Mouse (Mus musculus) intestine, postnatal 0 days (tissue): ENCODE results near the gene Sept14. TPM values are rescaled to one million over a fixed set of nuclear protein-coding genes. Genes with fewer than 3 reads are reported as not detected.

ENCODE experiments used
- ATAC-seq: fragments of 200-750 bp; cut with Nextera tagmentation; 2 replicates; pipeline ENCODE4 v1.8.0; 2017; ENCODE audit warnings: mild to moderate bottlenecking, moderate TSS enrichment, moderate library complexity
- H3K27ac ChIP-seq: fragments of 300-500 bp; sonication (generic); 2 replicates; pipeline ENCODE4 v1.5.1; 2014; ENCODE audit warnings: mild to moderate bottlenecking, low read depth, low read length, moderate library complexity
- H3K27me3 ChIP-seq: fragments of 300-500 bp; sonication (generic); replicated peaks from 2 replicates; pipeline ENCODE4 v1.6.1; 2014; ENCODE audit warnings: low read length, mixed read lengths; ENCODE audit not compliant: control insufficient read depth, insufficient read depth
- H3K36me3 ChIP-seq: fragments of 300-500 bp; sonication (generic); 2 replicates; pipeline ENCODE4 v1.6.1; 2014; ENCODE audit warnings: mild to moderate bottlenecking, moderate library complexity; ENCODE audit not compliant: control insufficient read depth, insufficient read depth
- H3K4me1 ChIP-seq: fragments of 300-500 bp; sonication (generic); replicated peaks from 2 replicates; pipeline ENCODE4 v1.6.1; 2014; ENCODE audit warnings: antibody characterized with exemption, low read length, mixed read lengths; ENCODE audit not compliant: control insufficient read depth, insufficient read depth
- H3K4me2 ChIP-seq: fragments of 300-500 bp; sonication (generic); replicated peaks from 2 replicates; pipeline ENCODE4 v1.6.1; 2014; ENCODE audit warnings: low read depth, mild to moderate bottlenecking, moderate library complexity
- H3K4me3 ChIP-seq: fragments of 300-500 bp; sonication (generic); 2 replicates; pipeline ENCODE4 v1.5.1; 2014; ENCODE audit warnings: low read depth, low read length
- H3K9ac ChIP-seq: fragments of 300-500 bp; sonication (generic); 2 replicates; pipeline ENCODE4 v1.6.1; 2014; ENCODE audit warnings: mild to moderate bottlenecking, low read depth, low read length
- H3K9me3 ChIP-seq: fragments of 300-500 bp; sonication (generic); 2 replicates; pipeline ENCODE4 v1.6.1; 2016; ENCODE audit warnings: mixed run types; ENCODE audit not compliant: control insufficient read depth
- CTCF ChIP-seq: sonication (generic); IDR thresholded peaks from 2 replicates; pipeline ENCODE4 v1.5.1; 2016; ENCODE audit warnings: low read depth, mild to moderate bottlenecking, control low read depth, antibody characterized with exemption, moderate library complexity
- WGBS: fragments of 180-500 bp; shearing (Covaris S2); extraction: QIAGEN DNeasy Blood & Tissue Kit; methylation state at CpG from one replicate; pipeline ENCODE4 v1.1.7; 2014; 5-methylcytosine and 5-hydroxymethylcytosine counted together
- polyA plus RNA-seq: library from polyadenylated mRNA; unstranded; fragments of >200 nt; fragmentation: Nextera tagmentation; extraction: Ambion mirVana; gene quantifications from 2 replicates; pipeline ENCODE4 v1.2.1, GENCODE M21; 2015

The Sept14 gene
- polyA plus RNA-seq, 1 experiment from 2014 or later = not detected

DNA sequence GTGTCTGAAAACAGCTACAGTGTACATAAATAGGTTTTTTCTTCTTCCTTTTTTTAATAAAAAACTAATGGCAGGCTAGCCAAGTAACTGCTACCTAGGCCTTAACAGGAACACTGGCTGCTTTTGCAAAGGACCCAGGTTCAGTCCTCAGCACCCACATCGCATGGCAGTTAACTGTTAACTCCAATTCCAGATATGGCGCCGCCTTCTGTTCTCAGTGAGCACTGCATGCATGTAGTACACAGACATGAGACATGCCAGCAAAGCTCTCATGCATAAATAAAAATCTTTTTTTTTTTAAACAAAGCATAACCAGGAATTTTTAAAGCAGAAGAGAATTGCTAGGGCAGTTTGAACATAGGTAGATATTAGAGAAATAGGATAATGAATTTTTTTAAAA, 11.9 kb upstream of the Sept14 start:
- ATAC-seq = no peak
- Histone ChIP-seq H3K9me3 (no peaks in the 10 kb centered on the region), H3K4me3 (no peak overlapping the region), H3K9ac (no peak overlapping the region), H3K27me3 (no peaks in the 10 kb centered on the region), H3K4me1 (peaks cover 12% of the 10 kb centered on the region; the same call in 1 of the 2 replicates), H3K4me2 (no peak overlapping the region), H3K27ac (no peak overlapping the region), H3K36me3 (peaks cover 27% of the 10 kb centered on the region; the same call in 1 of the 2 replicates)
- 87% methylated on average over 3 of the region's 3 CpGs for WGBS
- peak; percentile 37 for TF ChIP-seq CTCF

- Histone ChIP-seq H3K4me1 (peaks cover 5% of the 10 kb centered on the region; the same call in 1 of the 2 replicates), H3K9me3 (no peaks in the 10 kb centered on the region), H3K4me3 (no peak overlapping the region), H3K27ac (no peak overlapping the region), H3K36me3 (peaks cover 27% of the 10 kb centered on the region; the same call in 1 of the 2 replicates), H3K4me2 (no peak overlapping the region), H3K9ac (no peak overlapping the region), H3K27me3 (no peaks in the 10 kb centered on the region)
- TF ChIP-seq CTCF = peak; percentile 44
- ATAC-seq = no peak
- WGBS = 75% methylated on average over 9 of the region's 9 CpGs
Measured at GRCm38 (mm10) chr5:129717016-129717415, 8.7 kb upstream of the Sept14 start.

DNA sequence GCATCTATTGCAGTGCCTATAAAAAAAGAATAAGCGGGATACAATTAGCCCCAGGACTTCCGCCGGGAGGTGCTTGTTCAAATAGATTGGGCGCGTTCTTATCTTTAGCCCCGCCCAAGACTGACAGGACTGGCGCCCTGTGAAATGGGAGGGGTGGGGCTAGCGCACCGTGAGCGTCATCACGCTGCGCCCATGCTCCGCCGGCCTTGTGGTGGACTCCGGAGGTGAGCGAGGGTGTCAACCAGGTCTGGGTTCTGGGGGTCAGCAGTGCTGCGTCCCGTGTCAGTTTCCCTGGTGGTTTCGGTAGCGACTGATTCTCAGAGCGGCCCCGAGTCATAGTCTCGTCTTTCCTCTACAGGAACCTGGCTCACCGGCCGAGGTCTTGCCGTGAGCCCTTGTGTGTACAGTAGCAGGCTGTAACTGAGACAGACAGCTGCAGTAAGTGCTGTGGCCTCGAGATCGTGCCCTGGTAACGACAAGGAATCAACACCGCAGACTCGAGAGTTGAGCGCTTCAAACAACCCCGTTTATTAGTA, 7.1 kb upstream of the Sept14 start, which contains the start of gene Mrps17:
Gene Mrps17, plus strand, starts transcription at position 172 of the 536 bp plus-strand sequence.
- peak within 1 kb of the TSS; percentile 61 for H3K4me3 ChIP-seq
- H3K9ac ChIP-seq = peak within 1 kb of the TSS; percentile 61
- 0 out of 2 replicates have a peak, but pooled peaks have one; percentile 16 for TF ChIP-seq CTCF
- ATAC-seq = peak; percentile 97
- peaks cover 5% of the 10 kb centered on the region; the same call in 1 of the 2 replicates for H3K4me1 ChIP-seq
- H3K4me2 ChIP-seq = peak within 1 kb of the TSS; percentile 70
- WGBS = under 1% methylated on average over 33 of the region's 33 CpGs
- peak within 1 kb of the TSS; percentile 37; the same call in 1 of the 2 replicates for H3K27ac ChIP-seq
- peaks cover 27% of the 10 kb centered on the region; the same call in 1 of the 2 replicates for H3K36me3 ChIP-seq
- H3K27me3 ChIP-seq = no peaks in the 10 kb centered on the region
- H3K9me3 ChIP-seq = no peaks in the 10 kb centered on the region

DNA sequence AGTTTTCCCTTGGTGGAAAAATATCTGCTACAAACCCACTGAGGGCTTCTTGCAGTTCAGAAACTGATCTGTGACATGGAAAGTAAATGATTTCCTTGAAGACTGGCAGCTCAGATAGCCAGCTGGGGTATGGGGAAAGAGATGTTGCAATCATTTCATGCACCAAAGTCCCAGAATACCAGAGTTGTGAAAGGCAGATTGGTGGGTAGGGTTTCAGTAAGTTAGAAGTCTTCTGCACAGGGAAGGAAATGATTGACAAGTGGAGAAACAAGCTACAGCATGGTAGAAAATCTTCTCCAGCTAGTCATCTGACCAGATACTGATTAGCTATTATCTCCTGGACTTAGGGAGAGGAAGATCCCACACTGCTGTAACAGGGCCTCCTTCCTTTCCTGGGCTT, 4.9 kb downstream of the Sept14 start:
- Histone ChIP-seq H3K4me3 (no peak overlapping the region), H3K4me1 (no peaks in the 10 kb centered on the region), H3K27ac (no peak overlapping the region), H3K9ac (no peak overlapping the region), H3K27me3 (no peaks in the 10 kb centered on the region; the same call in 1 of the 2 replicates), H3K9me3 (no peaks in the 10 kb centered on the region), H3K4me2 (no peak overlapping the region), H3K36me3 (no peaks in the 10 kb centered on the region)
- TF ChIP-seq CTCF = no peak
- no peak for ATAC-seq

DNA sequence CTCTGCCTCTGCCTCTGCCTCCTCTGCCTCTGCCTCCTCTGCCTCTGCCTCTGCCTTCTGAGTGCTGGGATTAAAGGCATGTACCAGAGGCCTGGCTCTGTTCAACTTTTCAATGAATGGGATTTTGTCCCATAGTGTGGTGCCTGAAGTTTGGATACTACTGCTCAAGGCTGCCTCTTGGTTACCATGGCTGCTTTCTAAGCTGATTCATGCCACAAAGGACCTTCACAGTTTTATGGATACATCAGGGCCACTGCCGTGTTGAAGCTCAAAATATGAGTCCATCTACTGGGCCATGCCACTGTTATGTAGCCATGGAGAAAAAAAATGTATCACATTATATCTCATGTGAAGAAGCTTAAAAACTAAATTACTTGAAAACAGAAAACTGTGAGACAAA, 6.6 kb downstream of the Sept14 start:
- H3K27ac ChIP-seq = no peak overlapping the region
- 82% methylated on average over 1 of the region's 1 CpGs for WGBS
- no peak for TF ChIP-seq CTCF

DNA sequence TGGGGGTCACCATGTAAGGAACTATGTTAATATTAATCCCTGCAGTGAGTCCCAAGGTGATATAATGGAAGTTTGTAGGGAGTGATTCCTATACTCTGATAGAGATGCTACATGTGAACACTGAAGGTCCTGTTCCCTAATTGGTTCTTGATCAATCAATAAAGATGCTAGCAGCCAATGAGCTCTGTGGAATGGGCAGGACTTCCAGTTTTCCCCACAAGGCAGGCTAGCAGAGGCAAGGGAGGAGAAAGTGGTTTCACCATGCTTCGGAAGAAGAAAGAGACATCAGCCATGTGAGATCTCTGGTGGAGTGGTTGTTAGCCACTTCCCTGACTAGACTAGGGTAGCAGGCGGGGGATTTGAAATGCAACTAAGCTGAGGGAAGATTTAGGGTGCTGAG, 7.8 kb downstream of the Sept14 start:
- Histone ChIP-seq H3K4me3 (no peak overlapping the region), H3K27me3 (no peaks in the 10 kb centered on the region; the same call in 1 of the 2 replicates), H3K4me1 (no peaks in the 10 kb centered on the region), H3K4me2 (no peak overlapping the region), H3K27ac (no peak overlapping the region), H3K9me3 (no peaks in the 10 kb centered on the region), H3K9ac (no peak overlapping the region), H3K36me3 (no peaks in the 10 kb centered on the region)
- WGBS = 38% methylated on average over 2 of the region's 2 CpGs
- no peak for TF ChIP-seq CTCF
- no peak for ATAC-seq

More for the DNA sequence above, 6.6 kb downstream of the Sept14 start:
- Histone ChIP-seq H3K9me3 (no peaks in the 10 kb centered on the region), H3K9ac (no peak overlapping the region), H3K36me3 (no peaks in the 10 kb centered on the region), H3K4me2 (no peak overlapping the region), H3K4me1 (no peaks in the 10 kb centered on the region), H3K4me3 (no peak overlapping the region), H3K27me3 (no peaks in the 10 kb centered on the region; the same call in 1 of the 2 replicates)
- no peak for ATAC-seq
